Mouse (Mus musculus): ENCODE results near the gene Cytl1.

DNA sequence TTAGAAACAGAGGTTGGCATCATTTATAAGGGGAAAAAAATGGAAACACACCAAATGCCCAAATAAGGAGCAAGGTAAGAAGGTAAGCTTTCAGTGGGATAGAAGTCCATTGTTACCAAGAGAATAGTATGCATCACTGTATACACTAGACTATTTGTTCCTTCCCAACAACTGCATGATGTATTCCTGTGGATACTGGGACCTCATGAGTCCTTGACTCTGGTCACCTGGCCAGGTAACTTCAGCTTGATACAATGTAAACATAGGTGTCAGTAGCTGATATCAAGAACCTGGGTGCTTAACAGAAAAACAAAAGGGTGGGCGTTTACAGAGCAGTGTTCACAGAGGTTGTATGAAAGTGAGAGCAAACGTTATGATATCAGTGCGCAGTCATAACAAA is 42.6 kb upstream of the Cytl1 start:
- no peak for TF ChIP-seq CTCF (IDR thresholded peaks at IDR 0.05; ENCODE audit: extremely low read depth, insufficient read depth, insufficient read length, insufficient replicate concordance)
- TF ChIP-seq POLR2A (IDR thresholded peaks at IDR 0.05; ENCODE audit: low read depth, low read length): no peak
